Mouse (Mus musculus): ENCODE measurements around the gene Wdr70.

Gene Wdr70

GRCm38 (mm10) chr15:7934580-7934979 is 164.4 kb downstream of the Wdr70 start:
- in situ Hi-C loops (cut with MboI) = no loop called here

GRCm38 (mm10) chr15:7934105-7934504 is 164.9 kb downstream of the Wdr70 start:
- in situ Hi-C loops (cut with MboI) = no loop called here

- in situ Hi-C loops (cut with MboI) = no loop called here
Observed at GRCm38 (mm10) chr15:7931605-7932008, 167.4 kb downstream of the Wdr70 start.

GRCm38 (mm10) chr15:7925382-7925781 is 173.6 kb downstream of the Wdr70 start:
- in situ Hi-C loops (cut with MboI) = no loop called here

GRCm38 (mm10) chr15:7923281-7923680 is 175.7 kb downstream of the Wdr70 start:
- in situ Hi-C loops (cut with MboI) = no loop called here

- in situ Hi-C loops (cut with MboI) = no loop called here
Observed at GRCm38 (mm10) chr15:7922291-7923037, 176.5 kb downstream of the Wdr70 start.

GRCm38 (mm10) chr15:7921124-7921523 is 177.9 kb downstream of the Wdr70 start:
- in situ Hi-C loops (cut with MboI) = no loop called here

- in situ Hi-C loops (cut with MboI) = no loop called here
Observed at GRCm38 (mm10) chr15:7906491-7907035, 192.4 kb downstream of the Wdr70 start.

- in situ Hi-C loops (cut with MboI) = no loop called here
Observed at GRCm38 (mm10) chr15:7899286-7899685, 199.7 kb downstream of the Wdr70 start.

- in situ Hi-C loops (cut with MboI) = no loop called here
Observed at GRCm38 (mm10) chr15:7891547-7892282, 207.3 kb downstream of the Wdr70 start.

GRCm38 (mm10) chr15:7890286-7890685 is 208.7 kb downstream of the Wdr70 start:
- in situ Hi-C loops (cut with MboI) = no loop called here

GRCm38 (mm10) chr15:7889362-7889674 is 209.7 kb downstream of the Wdr70 start:
- in situ Hi-C loops (cut with MboI) = no loop called here

GRCm38 (mm10) chr15:7888617-7889361 is 210.2 kb downstream of the Wdr70 start:
- in situ Hi-C loops (cut with MboI) = no loop called here

GRCm38 (mm10) chr15:7886591-7886990 is 212.4 kb downstream of the Wdr70 start:
- in situ Hi-C loops (cut with MboI) = no loop called here

- in situ Hi-C loops (cut with MboI) = no loop called here
Observed at GRCm38 (mm10) chr15:7885106-7885505, 213.9 kb downstream of the Wdr70 start.

- in situ Hi-C loops (cut with MboI) = no loop called here
Observed at GRCm38 (mm10) chr15:7884181-7884580, 214.8 kb downstream of the Wdr70 start.

- in situ Hi-C loops (cut with MboI) = no loop called here
Observed at GRCm38 (mm10) chr15:7879956-7880355, 219.1 kb downstream of the Wdr70 start.

GRCm38 (mm10) chr15:7878861-7879260 is 220.1 kb downstream of the Wdr70 start:
- in situ Hi-C loops (cut with MboI) = no loop called here

- in situ Hi-C loops (cut with MboI) = no loop called here
Observed at GRCm38 (mm10) chr15:7877560-7878467, 221.2 kb downstream of the Wdr70 start.

GRCm38 (mm10) chr15:7875879-7876278 is 223.1 kb downstream of the Wdr70 start:
- in situ Hi-C loops (cut with MboI) = no loop called here

- in situ Hi-C loops (cut with MboI) = no loop called here
Observed at GRCm38 (mm10) chr15:7872473-7872872, 226.5 kb downstream of the Wdr70 start.
